Mouse (Mus musculus) embryonic fibroblast, embryonic 13.5 days (primary cell): ENCODE data around the gene Pin1rt1. TPM values are rescaled to one million over a fixed set of nuclear protein-coding genes. Genes with fewer than 3 reads are reported as not detected.

ENCODE experiments used
- H3K27ac ChIP-seq: 2 replicates; pipeline ENCODE4 v1.5.1; 2012; ENCODE audit warnings: low read length, control low read depth, inconsistent platforms; ENCODE audit not compliant: insufficient read depth
- H3K4me1 ChIP-seq: 2 replicates; pipeline ENCODE4 v1.6.1; 2011; ENCODE audit warnings: low read length; ENCODE audit not compliant: control insufficient read depth, insufficient read depth
- H3K4me3 ChIP-seq: 2 replicates; pipeline ENCODE4 v1.5.1; 2011; ENCODE audit warnings: mild to moderate bottlenecking, control low read depth, low read length; ENCODE audit not compliant: insufficient read depth
- CTCF ChIP-seq: IDR thresholded peaks from 2 replicates; pipeline ENCODE4 v1.5.1; 2011; ENCODE audit warnings: mild to moderate bottlenecking, control low read depth, low read length, moderate library complexity, borderline replicate concordance; ENCODE audit not compliant: insufficient read depth
- POLR2A ChIP-seq: IDR thresholded peaks from 2 replicates; pipeline ENCODE4 v1.6.1; 2011; ENCODE audit warnings: low read depth, mild to moderate bottlenecking, control low read depth, low read length, moderate library complexity
- polyA plus RNA-seq: library from polyadenylated mRNA; stranded (reverse); fragments of >200 nt; gene quantifications from 2 replicates; pipeline ENCODE4 v1.2.4, GENCODE M21; 2011; ENCODE audit warnings: low read depth; ENCODE audit not compliant: missing spikeins, insufficient read length

The Pin1rt1 gene
- polyA plus RNA-seq, 1 experiment: not detected

GRCm38 (mm10) chr2:104717827-104718226 is 1.6 kb upstream of the Pin1rt1 start:
- Histone ChIP-seq H3K4me1 (no peaks in the 10 kb centered on the region), H3K4me3 (no peak overlapping the region), H3K27ac (peak overlapping the region; percentile 44)
- TF ChIP-seq CTCF (no peak), POLR2A (no peak)

GRCm38 (mm10) chr2:104717231-104717735 is 1.1 kb upstream of the Pin1rt1 start:
- peak overlapping the region; percentile 44; the same call in 1 of the 2 replicates for H3K27ac ChIP-seq
- no peaks in the 10 kb centered on the region for H3K4me1 ChIP-seq
- TF ChIP-seq POLR2A (no peak), CTCF (no peak)
- H3K4me3 ChIP-seq: no peak overlapping the region

DNA sequence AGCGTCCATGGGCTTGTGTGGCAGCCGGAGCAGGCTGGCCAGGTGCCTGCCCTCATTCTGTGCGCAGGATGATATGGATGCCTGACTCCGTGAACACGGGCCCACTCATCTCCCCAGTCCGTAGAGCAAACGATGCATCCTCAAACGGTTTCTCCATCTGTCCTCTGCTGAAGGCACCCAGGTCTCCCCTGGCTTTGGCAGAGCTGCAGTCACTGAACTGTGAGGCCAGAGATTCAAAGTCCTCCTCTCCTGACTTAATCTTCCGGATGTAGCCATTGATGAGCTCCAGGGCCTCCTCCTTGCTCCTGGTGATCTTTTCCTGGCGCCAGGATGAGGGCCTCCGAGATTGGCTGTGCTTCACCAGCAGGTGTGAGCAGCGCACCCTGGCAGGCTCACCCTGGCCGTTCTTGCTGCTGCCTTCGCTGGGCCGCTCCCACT is 1.9 kb downstream of the Pin1rt1 start:
- no peaks in the 10 kb centered on the region for H3K4me1 ChIP-seq
- no peak overlapping the region for H3K27ac ChIP-seq
- no peak overlapping the region for H3K4me3 ChIP-seq
- TF ChIP-seq CTCF (no peak), POLR2A (no peak)

- Histone ChIP-seq H3K27ac (0 out of 2 replicates have a peak overlapping the region, but pooled peaks have one; percentile 13), H3K4me1 (no peaks in the 10 kb centered on the region), H3K4me3 (peak overlapping the region; percentile 49)
- TF ChIP-seq POLR2A (no peak), CTCF (no peak)
Observed at GRCm38 (mm10) chr2:104712486-104712809, 3.7 kb downstream of the Pin1rt1 start.

DNA sequence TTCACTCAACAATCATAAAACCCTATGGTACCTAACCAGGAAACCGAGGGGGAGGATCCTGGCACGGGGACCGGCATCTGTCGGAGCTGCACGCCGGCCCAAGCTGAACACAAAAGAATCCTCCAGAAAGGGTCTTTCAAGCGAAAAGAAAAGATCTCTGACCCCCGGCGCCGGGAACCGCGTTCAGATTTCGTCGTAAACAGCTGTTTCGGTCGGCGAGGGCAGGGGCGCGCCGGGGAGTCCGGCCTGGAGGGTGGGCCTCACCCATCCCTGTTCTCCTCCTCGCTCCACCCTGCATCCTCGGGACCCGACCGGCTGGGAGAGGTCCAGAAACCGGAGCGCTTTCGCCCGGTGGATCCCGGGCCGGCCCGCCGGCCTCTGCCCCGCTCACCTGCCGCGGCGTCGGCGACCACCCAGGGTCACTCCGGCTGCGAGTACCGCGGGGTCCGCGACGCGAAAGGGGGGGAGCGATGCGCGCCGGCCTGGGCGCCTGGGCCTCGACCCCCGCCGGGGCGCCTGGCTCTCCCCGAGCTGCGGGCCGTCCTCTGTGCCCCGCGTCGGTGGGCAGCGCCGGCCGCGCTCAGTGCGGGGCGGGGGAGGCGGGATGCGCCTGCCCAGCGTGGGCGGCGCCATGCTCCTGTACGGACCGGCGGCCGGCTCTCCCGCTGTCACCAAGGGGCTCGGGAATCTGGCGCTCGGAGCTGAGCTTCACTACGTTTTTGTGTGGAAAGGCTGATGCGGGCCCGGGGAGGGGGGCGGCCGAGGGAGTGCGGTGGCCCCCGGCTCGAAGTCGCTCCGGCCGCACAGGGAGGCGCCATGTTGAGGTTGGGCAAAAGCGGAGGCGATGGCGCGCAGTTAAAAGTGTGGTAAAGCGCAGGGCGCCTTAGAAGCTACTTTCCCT is 4.3 kb downstream of the Pin1rt1 start, which contains the start of gene Tcp11l1:
TSS of gene Tcp11l1 (minus strand) at position 585 of the 901 bp plus-strand sequence.
- Histone ChIP-seq H3K27ac (peak within 1 kb of the TSS; percentile 13; the same call in 1 of the 2 replicates), H3K4me1 (no peaks in the 10 kb centered on the region), H3K4me3 (peak within 1 kb of the TSS; percentile 49)
- TF ChIP-seq POLR2A (peak; percentile 15), CTCF (no peak)

DNA sequence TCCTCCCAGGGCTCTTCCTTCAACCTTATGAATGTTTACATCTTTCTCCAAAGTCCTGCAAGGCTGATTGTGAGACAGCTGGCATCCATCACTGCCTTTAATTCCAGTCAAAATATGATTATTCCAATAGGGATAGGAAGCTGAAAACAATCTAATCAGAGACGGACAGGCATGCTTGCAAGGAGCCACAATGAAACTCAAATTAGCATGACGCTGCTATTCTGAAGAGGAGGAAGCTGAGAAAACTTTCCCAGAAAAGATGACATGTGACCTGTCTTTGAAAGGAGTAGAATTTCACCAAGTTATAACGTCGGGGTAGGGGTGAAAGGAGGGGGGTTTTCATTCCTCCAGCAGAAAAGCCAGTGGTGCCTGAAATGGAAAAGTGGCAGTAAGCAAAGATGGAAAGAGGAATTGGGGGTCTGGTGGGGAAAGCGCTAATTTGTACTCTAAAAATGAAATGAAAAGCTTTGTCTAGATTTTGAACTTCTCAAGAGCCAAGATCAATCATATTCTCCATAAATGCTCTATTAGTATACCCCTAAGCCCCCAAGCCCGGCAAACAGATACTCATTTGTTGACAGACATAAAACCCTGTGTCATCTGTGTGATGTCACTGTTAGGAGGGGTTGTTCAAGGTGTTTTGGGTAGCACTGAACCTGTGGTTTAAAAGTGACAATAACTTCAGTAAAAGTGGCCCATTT is 5.4 kb downstream of the Pin1rt1 start:
- TF ChIP-seq POLR2A: no peak
- no peak for TF ChIP-seq CTCF
- Histone ChIP-seq H3K4me1 (peaks cover under 1% of the 10 kb centered on the region; the same call in 1 of the 2 replicates), H3K27ac (no peak overlapping the region), H3K4me3 (peak overlapping the region; percentile 49)

DNA sequence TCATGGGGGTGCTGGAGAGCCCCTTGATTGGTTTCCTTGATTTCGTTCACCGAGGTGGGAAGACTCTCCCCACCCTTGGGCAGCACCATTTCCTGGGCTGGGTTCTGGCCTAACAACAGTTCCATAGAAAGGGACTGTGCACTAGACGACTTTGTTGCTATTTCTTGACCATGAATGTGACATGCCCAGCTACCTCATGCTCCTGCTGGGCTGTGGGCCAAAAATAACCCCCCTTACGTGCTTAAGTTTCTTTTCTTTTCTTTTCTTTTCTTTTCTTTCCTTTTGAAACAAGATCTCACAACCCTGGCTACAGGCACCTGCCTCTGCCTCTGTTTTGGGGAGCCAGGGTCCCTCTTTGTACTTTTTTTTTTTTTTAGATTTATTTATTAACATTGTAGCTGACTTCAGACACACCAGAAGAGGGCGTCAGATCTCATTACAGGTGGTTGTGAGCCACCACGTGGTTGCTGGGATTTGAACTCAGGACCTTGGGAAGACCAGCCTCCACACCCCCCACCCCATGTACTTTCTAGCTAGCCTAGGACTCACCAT is 6.3 kb downstream of the Pin1rt1 start:
- Histone ChIP-seq H3K27ac (no peak overlapping the region), H3K4me3 (no peak overlapping the region)
- TF ChIP-seq POLR2A (no peak), CTCF (no peak)

DNA sequence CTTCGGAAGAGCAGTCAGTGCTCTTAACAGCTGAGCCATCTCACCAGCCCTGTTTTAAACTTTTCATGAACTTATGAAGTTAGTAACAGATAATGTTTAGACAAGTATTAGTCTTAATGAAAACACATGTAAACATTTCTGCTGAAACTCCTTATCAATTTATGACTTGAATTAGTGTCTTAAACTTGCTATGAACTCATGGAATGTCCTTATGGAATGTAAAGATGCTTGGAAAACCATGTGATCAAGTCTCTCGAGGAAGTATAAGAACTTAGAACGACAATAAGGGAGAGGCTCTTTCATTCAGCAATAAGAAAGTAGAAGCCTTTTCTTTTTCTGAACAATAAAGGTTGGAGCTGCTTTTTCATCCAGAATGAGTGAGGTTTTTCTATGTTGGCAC is 11.8 kb downstream of the Pin1rt1 start:
- TF ChIP-seq POLR2A: no peak
- TF ChIP-seq CTCF: no peak
- Histone ChIP-seq H3K4me3 (no peak overlapping the region), H3K27ac (no peak overlapping the region), H3K4me1 (peaks cover 9% of the 10 kb centered on the region)

More for the DNA sequence above, 6.3 kb downstream of the Pin1rt1 start:
- peaks cover 8% of the 10 kb centered on the region for H3K4me1 ChIP-seq

DNA sequence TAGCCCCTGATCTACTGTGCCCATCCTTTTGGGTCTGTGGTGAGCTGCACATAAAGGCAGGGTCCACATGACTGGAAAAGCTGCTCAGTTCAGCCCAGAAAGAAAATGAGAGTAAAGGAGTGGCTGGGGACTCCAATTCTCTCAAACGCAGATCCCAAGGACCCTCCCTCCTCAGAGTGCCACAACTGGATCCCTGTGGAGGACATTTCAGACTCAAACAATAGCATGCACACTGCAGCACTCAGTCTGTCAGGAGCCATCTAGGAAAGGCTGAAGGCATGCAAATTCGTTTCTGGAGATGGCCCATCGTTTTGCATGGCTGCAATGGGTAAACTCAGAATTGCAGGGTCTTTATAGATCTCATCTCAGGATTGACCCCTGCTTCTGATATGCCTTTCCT is 13.0 kb downstream of the Pin1rt1 start:
- Histone ChIP-seq H3K27ac (no peak overlapping the region), H3K4me3 (no peak overlapping the region), H3K4me1 (peaks cover 9% of the 10 kb centered on the region)
- TF ChIP-seq POLR2A: no peak
- TF ChIP-seq CTCF: no peak
